Mouse (Mus musculus): ENCODE measurements around the gene Kcns1. TPM values are rescaled to one million over a fixed set of nuclear protein-coding genes. Genes with fewer than 3 reads are reported as not detected.

The Kcns1 gene
- total RNA-seq, 1 experiment, result 0.80 TPM

DNA sequence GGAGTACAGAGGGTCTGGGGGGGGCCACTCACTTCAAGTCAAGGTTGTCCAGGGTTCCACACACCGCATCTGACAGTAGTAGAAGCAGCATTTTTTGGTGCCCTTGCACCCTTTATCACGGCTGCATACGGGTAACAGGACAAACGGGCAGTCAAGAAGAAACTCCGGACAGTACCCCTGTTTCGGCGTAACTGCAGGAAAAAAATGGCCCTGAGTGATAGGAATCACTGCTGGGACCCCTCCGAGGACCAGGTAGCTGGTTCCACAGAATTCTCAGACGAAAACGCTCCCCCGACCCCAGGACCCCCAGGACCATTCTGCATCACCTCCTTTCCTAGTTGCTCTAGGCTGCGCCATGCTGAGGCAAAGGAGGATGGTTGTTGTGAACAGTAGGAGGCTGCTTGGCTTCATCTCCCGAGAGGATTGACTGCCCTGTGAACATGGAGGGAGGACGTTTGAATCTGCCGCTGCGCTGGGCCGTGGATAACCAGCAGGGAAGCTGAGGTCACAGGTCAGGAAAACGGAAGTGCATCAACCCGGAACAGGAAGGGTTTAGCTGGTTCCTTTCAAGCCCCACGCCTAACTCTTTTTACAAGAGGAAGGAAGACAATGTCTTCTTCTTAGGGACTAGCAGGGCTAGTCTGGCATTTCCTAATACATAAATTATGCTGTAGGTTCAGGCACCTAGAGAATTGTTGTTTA lies 28.9 kb upstream of the Kcns1 start, which contains the start of gene Wfdc15a:
Wfdc15a (minus strand) TSS at position 505 of the 702 bp plus-strand sequence.
- H3K4me3 ChIP-seq (ENCODE audit: insufficient read depth in 1 of 2, low read depth in 1 of 2, low read length in 2 of 2, poor library complexity in 1 of 2, severe bottlenecking in 1 of 2), result no peak within 1 kb of the TSS
- H3K36me3 ChIP-seq (ENCODE audit: control insufficient read depth, insufficient read depth, low read length, poor library complexity, severe bottlenecking), result no peaks in the 10 kb centered on the region
- H3K27ac ChIP-seq (ENCODE audit: insufficient read depth, low read depth, low read length, poor library complexity, severe bottlenecking), result no peak within 1 kb of the TSS
- no peaks in the 10 kb centered on the region; a peak in 1 of 4 replicates for H3K4me1 ChIP-seq (ENCODE audit: control insufficient read depth in 2 of 2, insufficient read depth in 2 of 2, low read length in 2 of 2, poor library complexity in 1 of 2)
- TF ChIP-seq ZC3H11A (IDR thresholded peaks at IDR 0.05; ENCODE audit: borderline replicate concordance, low read depth, low read length) (no peak), MAFK (IDR thresholded peaks at IDR 0.05; ENCODE audit: insufficient read depth, low read depth, low read length) (no peak), CHD2 (IDR thresholded peaks at IDR 0.05; ENCODE audit: low read depth, low read length) (no peak), ZNF384 (IDR thresholded peaks at IDR 0.05; ENCODE audit: low read depth, low read length) (no peak), HCFC1 (IDR thresholded peaks at IDR 0.05; ENCODE audit: borderline replicate concordance, insufficient read depth, low read length) (no peak)
- H3K9me3 ChIP-seq (ENCODE audit: control insufficient read depth, insufficient read depth, low read depth, low read length), result no peaks in the 10 kb centered on the region
- DNase-seq (ENCODE audit: low read depth, low spot score), result no peak
- H3K9ac ChIP-seq (ENCODE audit: insufficient read depth, low read depth, low read length, poor library complexity, severe bottlenecking), result no peak within 1 kb of the TSS
- in situ Hi-C loops (cut with MboI; ENCODE audit: low sequenced_read_pairs in 2 of 2, unreplicated experiment in 2 of 2), result no loop called here

DNA sequence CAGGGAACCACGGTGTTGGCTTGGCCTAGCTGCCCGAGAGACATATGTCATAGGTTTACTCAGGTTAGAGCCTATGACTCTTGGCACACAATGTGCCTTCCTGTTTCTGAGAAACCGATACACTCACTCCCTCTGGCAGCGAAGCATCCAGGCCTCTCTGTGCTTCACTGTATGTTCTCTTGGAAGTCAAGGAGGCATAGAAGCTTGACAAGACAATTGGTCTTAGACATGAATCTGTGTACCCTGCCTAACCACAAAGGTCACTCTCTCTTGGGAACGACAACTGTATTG lies 25.7 kb upstream of the Kcns1 start:
- in situ Hi-C loops (cut with MboI; ENCODE audit: low sequenced_read_pairs in 2 of 2, unreplicated experiment in 2 of 2), result no loop called here

GRCm38 (mm10) chr2:164195971-164196699 lies 25.2 kb upstream of the Kcns1 start:
- TF ChIP-seq MAFK (IDR thresholded peaks at IDR 0.05; ENCODE audit: insufficient read depth, low read depth, low read length) (no peak), ZC3H11A (IDR thresholded peaks at IDR 0.05; ENCODE audit: borderline replicate concordance, low read depth, low read length) (no peak), CHD2 (IDR thresholded peaks at IDR 0.05; ENCODE audit: low read depth, low read length) (no peak), ZNF384 (IDR thresholded peaks at IDR 0.05; ENCODE audit: low read depth, low read length) (no peak), HCFC1 (IDR thresholded peaks at IDR 0.05; ENCODE audit: borderline replicate concordance, insufficient read depth, low read length) (no peak)
- H3K9me3 ChIP-seq (ENCODE audit: control insufficient read depth, insufficient read depth, low read depth, low read length), result no peaks in the 10 kb centered on the region
- no peak overlapping the region for H3K27ac ChIP-seq (ENCODE audit: insufficient read depth, low read depth, low read length, poor library complexity, severe bottlenecking)
- no peaks in the 10 kb centered on the region; a peak in 1 of 4 replicates for H3K4me1 ChIP-seq (ENCODE audit: control insufficient read depth in 2 of 2, insufficient read depth in 2 of 2, low read length in 2 of 2, poor library complexity in 1 of 2)
- no peak for DNase-seq (ENCODE audit: low read depth, low spot score)
- no peak overlapping the region for H3K9ac ChIP-seq (ENCODE audit: insufficient read depth, low read depth, low read length, poor library complexity, severe bottlenecking)
- in situ Hi-C loops (cut with MboI; ENCODE audit: low sequenced_read_pairs in 2 of 2, unreplicated experiment in 2 of 2), result no loop called here
- no peak overlapping the region for H3K4me3 ChIP-seq (ENCODE audit: insufficient read depth in 1 of 2, low read depth in 1 of 2, low read length in 2 of 2, poor library complexity in 1 of 2, severe bottlenecking in 1 of 2)
- H3K36me3 ChIP-seq (ENCODE audit: control insufficient read depth, insufficient read depth, low read length, poor library complexity, severe bottlenecking), result no peaks in the 10 kb centered on the region

More for the DNA sequence above, 25.7 kb upstream of the Kcns1 start:
- DNase-seq (ENCODE audit: low read depth, low spot score), result no peak
- Histone ChIP-seq H3K4me1 (ENCODE audit: control insufficient read depth in 2 of 2, insufficient read depth in 2 of 2, low read length in 2 of 2, poor library complexity in 1 of 2) (no peaks in the 10 kb centered on the region; a peak in 1 of 4 replicates), H3K4me3 (ENCODE audit: insufficient read depth in 1 of 2, low read depth in 1 of 2, low read length in 2 of 2, poor library complexity in 1 of 2, severe bottlenecking in 1 of 2) (no peak overlapping the region), H3K36me3 (ENCODE audit: control insufficient read depth, insufficient read depth, low read length, poor library complexity, severe bottlenecking) (no peaks in the 10 kb centered on the region), H3K27ac (ENCODE audit: insufficient read depth, low read depth, low read length, poor library complexity, severe bottlenecking) (no peak overlapping the region), H3K9ac (ENCODE audit: insufficient read depth, low read depth, low read length, poor library complexity, severe bottlenecking) (no peak overlapping the region), H3K9me3 (ENCODE audit: control insufficient read depth, insufficient read depth, low read depth, low read length) (no peaks in the 10 kb centered on the region)
- TF ChIP-seq HCFC1 (IDR thresholded peaks at IDR 0.05; ENCODE audit: borderline replicate concordance, insufficient read depth, low read length) (no peak), ZC3H11A (IDR thresholded peaks at IDR 0.05; ENCODE audit: borderline replicate concordance, low read depth, low read length) (no peak), CHD2 (IDR thresholded peaks at IDR 0.05; ENCODE audit: low read depth, low read length) (no peak), ZNF384 (IDR thresholded peaks at IDR 0.05; ENCODE audit: low read depth, low read length) (no peak), MAFK (IDR thresholded peaks at IDR 0.05; ENCODE audit: insufficient read depth, low read depth, low read length) (no peak)

GRCm38 (mm10) chr2:164194959-164195630 lies 24.2 kb upstream of the Kcns1 start:
- Histone ChIP-seq H3K36me3 (ENCODE audit: control insufficient read depth, insufficient read depth, low read length, poor library complexity, severe bottlenecking) (no peaks in the 10 kb centered on the region), H3K4me3 (ENCODE audit: insufficient read depth in 1 of 2, low read depth in 1 of 2, low read length in 2 of 2, poor library complexity in 1 of 2, severe bottlenecking in 1 of 2) (no peak overlapping the region), H3K9me3 (ENCODE audit: control insufficient read depth, insufficient read depth, low read depth, low read length) (no peaks in the 10 kb centered on the region), H3K27ac (ENCODE audit: insufficient read depth, low read depth, low read length, poor library complexity, severe bottlenecking) (no peak overlapping the region), H3K9ac (ENCODE audit: insufficient read depth, low read depth, low read length, poor library complexity, severe bottlenecking) (no peak overlapping the region), H3K4me1 (ENCODE audit: control insufficient read depth in 2 of 2, insufficient read depth in 2 of 2, low read length in 2 of 2, poor library complexity in 1 of 2) (no peaks in the 10 kb centered on the region; a peak in 1 of 4 replicates)
- TF ChIP-seq HCFC1 (IDR thresholded peaks at IDR 0.05; ENCODE audit: borderline replicate concordance, insufficient read depth, low read length), result no peak
- TF ChIP-seq CHD2 (IDR thresholded peaks at IDR 0.05; ENCODE audit: low read depth, low read length), result no peak
- in situ Hi-C loops (cut with MboI; ENCODE audit: low sequenced_read_pairs in 2 of 2, unreplicated experiment in 2 of 2), result no loop called here
- no peak for DNase-seq (ENCODE audit: low read depth, low spot score)

Data from ES-E14 (cell line).